Mouse (Mus musculus) heart, embryonic 16.5 days (tissue): ENCODE results near the gene Zkscan5. TPM values are rescaled to one million over a fixed set of nuclear protein-coding genes. Genes with fewer than 3 reads are reported as not detected.
"Not testable (repeated sequence)": the region's sequence is repeated elsewhere in the genome, so short reads cannot be mapped to it uniquely, and the experiment has no call there.

Source experiments
- ATAC-seq: fragments of 200-750 bp; cut with Nextera tagmentation; replicated peaks from 2 replicates; pipeline ENCODE4 v1.8.0; 2017; ENCODE audit warnings: moderate number of reproducible peaks; ENCODE audit not compliant: insufficient read depth, low FRiP score; ENCODE audit errors: extremely low read depth
- H3K27ac ChIP-seq: fragments of 300-500 bp; sonication (generic); 2 replicates; pipeline ENCODE4 v1.5.1; 2014; ENCODE audit warnings: mild to moderate bottlenecking, low read length, control low read depth, moderate library complexity
- H3K27me3 ChIP-seq: fragments of 300-500 bp; sonication (generic); 2 replicates; pipeline ENCODE4 v1.6.1; 2014; ENCODE audit warnings: low read length, mixed read lengths; ENCODE audit not compliant: control insufficient read depth, insufficient read depth
- H3K36me3 ChIP-seq: fragments of 300-500 bp; sonication (generic); 2 replicates; pipeline ENCODE4 v1.6.1; 2014; ENCODE audit not compliant: control insufficient read depth, insufficient read depth
- H3K4me1 ChIP-seq: fragments of 300-500 bp; sonication (generic); 2 replicates; pipeline ENCODE4 v1.6.1; 2014; ENCODE audit warnings: low read length, mixed read lengths; ENCODE audit not compliant: control insufficient read depth, insufficient read depth
- H3K4me2 ChIP-seq: fragments of 300-500 bp; sonication (generic); 2 replicates; pipeline ENCODE4 v1.6.1; 2014; ENCODE audit warnings: low read depth, mild to moderate bottlenecking, control low read depth, low read length
- H3K4me3 ChIP-seq: fragments of 300-500 bp; sonication (generic); 2 replicates; pipeline ENCODE4 v1.5.1; 2014; ENCODE audit warnings: mild to moderate bottlenecking, control low read depth, low read length
- H3K9ac ChIP-seq: fragments of 300-500 bp; sonication (generic); 2 replicates; pipeline ENCODE4 v1.6.1; 2014; ENCODE audit warnings: low read length, control low read depth
- H3K9me3 ChIP-seq: fragments of 300-500 bp; sonication (generic); replicated peaks from 2 replicates; pipeline ENCODE4 v1.6.1; 2016; ENCODE audit warnings: low read length; ENCODE audit not compliant: control insufficient read depth
- WGBS: fragments of 180-500 bp; shearing (Covaris S2); extraction: QIAGEN DNeasy Blood & Tissue Kit; methylation state at CpG from one replicate; pipeline ENCODE4 v1.1.7; 2014; 5-methylcytosine and 5-hydroxymethylcytosine counted together
- polyA plus RNA-seq: library from polyadenylated mRNA; unstranded; fragments of >200 nt; fragmentation: Nextera tagmentation; extraction: Ambion mirVana; gene quantifications from 2 replicates; pipeline ENCODE4 v1.2.1, GENCODE M21; 2015

Gene Zkscan5
- polyA plus RNA-seq, 1 experiment from 2014 or later = 9.8 TPM

- Histone ChIP-seq H3K27me3 (no peaks in the 10 kb centered on the region), H3K9ac (no peak overlapping the region), H3K9me3 (no peaks in the 10 kb centered on the region; the same call in 1 of the 2 replicates), H3K27ac (no peak overlapping the region), H3K4me1 (peaks cover 14% of the 10 kb centered on the region), H3K36me3 (peaks cover 27% of the 10 kb centered on the region), H3K4me3 (no peak overlapping the region), H3K4me2 (no peak overlapping the region)
- 96% methylated on average over 6 of the region's 6 CpGs for WGBS
- no peak for ATAC-seq
These were observed 3.0 kb downstream of the Zkscan5 start for GRCm38 (mm10) chr5:145207385-145207784.

DNA sequence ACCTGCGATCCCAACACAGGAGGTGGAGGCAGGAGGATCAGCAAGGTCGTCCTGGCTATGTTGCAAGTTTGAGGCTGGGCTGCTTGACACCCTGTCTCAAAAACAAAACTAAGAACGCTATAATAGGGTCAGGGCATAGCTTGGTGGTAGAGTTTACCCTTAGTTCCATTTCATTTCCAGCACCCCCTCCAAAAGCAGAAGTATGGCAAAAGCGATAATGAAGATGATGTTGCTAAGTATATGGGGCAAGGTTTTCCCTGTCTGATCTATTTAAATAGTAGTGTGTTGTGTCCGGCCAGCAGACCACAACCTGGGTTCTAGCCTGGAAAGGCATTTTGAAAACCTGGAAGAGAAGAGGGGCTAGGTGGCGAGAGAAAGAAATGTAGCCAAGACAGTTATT lies 3.6 kb downstream of the Zkscan5 start:
- no peaks in the 10 kb centered on the region; the same call in 1 of the 2 replicates for H3K9me3 ChIP-seq
- H3K4me2 ChIP-seq = no peak overlapping the region
- H3K36me3 ChIP-seq = peaks cover 32% of the 10 kb centered on the region
- no peak overlapping the region for H3K27ac ChIP-seq
- WGBS = 87% methylated on average over 6 of the region's 6 CpGs
- no peak overlapping the region for H3K9ac ChIP-seq
- ATAC-seq = no peak
- no peaks in the 10 kb centered on the region for H3K27me3 ChIP-seq
- no peak overlapping the region for H3K4me3 ChIP-seq
- H3K4me1 ChIP-seq = peaks cover 14% of the 10 kb centered on the region

GRCm38 (mm10) chr5:145208391-145208790 lies 4.0 kb downstream of the Zkscan5 start:
- Histone ChIP-seq H3K36me3 (peaks cover 35% of the 10 kb centered on the region), H3K4me1 (peaks cover 14% of the 10 kb centered on the region)
- H3K9me3 ChIP-seq, H3K27me3 ChIP-seq, H3K4me2 ChIP-seq, ATAC-seq, H3K4me3 ChIP-seq, H3K9ac ChIP-seq, H3K27ac ChIP-seq: not testable (repeated sequence)
- WGBS = 67% methylated on average over 7 of the region's 11 CpGs

DNA sequence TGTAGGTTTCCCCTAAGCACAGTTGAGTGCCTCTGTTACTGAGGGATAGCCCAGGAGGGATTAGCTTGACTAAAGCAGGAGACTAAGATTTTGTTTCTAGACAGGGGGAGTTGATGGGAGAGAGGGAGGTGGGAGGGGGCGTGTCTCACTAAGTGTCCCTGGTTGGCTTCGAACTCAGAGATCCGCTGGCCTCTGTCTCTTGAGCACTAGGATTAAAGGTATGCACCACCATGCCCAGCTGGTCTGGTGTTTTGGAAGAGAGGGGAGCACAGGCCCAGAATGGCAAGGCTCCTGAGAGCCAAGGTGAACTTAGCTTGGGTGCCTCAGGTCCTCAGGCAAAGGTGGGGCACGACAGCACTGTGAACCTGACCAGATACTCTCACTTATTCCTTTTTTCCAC lies 7.0 kb downstream of the Zkscan5 start:
- no peak for ATAC-seq
- Histone ChIP-seq H3K4me1 (no peaks in the 10 kb centered on the region), H3K9me3 (no peaks in the 10 kb centered on the region; the same call in 1 of the 2 replicates), H3K27me3 (no peaks in the 10 kb centered on the region), H3K36me3 (peaks cover 44% of the 10 kb centered on the region), H3K4me2 (no peak overlapping the region), H3K4me3 (no peak overlapping the region), H3K27ac (no peak overlapping the region), H3K9ac (no peak overlapping the region)
- 98% methylated on average over 4 of the region's 4 CpGs for WGBS

DNA sequence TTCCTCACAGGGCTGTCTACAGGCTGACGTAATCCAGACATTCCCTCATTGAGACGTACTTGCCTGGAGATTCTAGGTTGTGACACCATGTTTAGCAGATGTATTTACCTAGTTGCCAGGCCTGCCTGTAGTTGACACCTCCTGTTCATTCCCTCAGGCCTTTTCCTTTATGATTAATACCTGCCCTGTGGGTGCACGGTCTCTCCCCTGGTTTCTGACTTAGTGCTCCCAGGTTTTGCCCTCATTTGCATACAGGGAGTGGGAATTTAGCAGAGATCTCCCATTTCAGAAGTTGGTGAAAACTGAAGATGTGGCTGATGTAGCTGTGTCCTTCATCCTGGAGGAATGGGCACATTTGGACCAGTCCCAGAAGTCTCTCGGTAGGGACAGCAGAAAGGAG lies 7.9 kb downstream of the Zkscan5 start:
- no peaks in the 10 kb centered on the region; the same call in 1 of the 2 replicates for H3K9me3 ChIP-seq
- H3K27ac ChIP-seq = no peak overlapping the region
- no peak overlapping the region for H3K9ac ChIP-seq
- H3K4me1 ChIP-seq = no peaks in the 10 kb centered on the region
- no peaks in the 10 kb centered on the region for H3K27me3 ChIP-seq
- WGBS = 85% methylated on average over 4 of the region's 4 CpGs
- H3K4me2 ChIP-seq = no peak overlapping the region
- ATAC-seq = no peak
- H3K4me3 ChIP-seq = no peak overlapping the region
- peaks cover 44% of the 10 kb centered on the region for H3K36me3 ChIP-seq

DNA sequence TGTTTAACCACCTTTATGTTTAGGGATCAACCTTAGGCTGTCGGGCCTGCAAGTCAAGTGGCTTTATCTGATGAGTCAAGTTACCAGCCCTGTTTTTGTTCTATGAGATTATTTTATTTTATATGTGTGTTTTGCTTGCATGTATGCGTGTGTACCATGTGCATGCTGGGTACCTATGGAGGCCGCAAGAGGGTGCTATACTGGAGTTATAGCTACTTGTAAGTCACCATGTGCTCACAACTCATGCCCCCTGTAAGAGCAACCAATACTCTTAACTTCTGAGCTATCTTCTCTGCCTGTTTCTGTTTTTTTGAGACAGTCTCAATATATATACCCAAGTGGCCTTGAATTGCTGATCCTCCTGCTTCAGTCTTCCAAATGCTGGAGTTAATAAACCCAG lies 9.1 kb downstream of the Zkscan5 start:
- no peak overlapping the region for H3K27ac ChIP-seq
- no peak overlapping the region for H3K9ac ChIP-seq
- H3K9me3 ChIP-seq = no peaks in the 10 kb centered on the region; the same call in 1 of the 2 replicates
- H3K4me3 ChIP-seq = no peak overlapping the region
- 88% methylated on average over 3 of the region's 3 CpGs for WGBS
- H3K27me3 ChIP-seq = no peaks in the 10 kb centered on the region
- no peaks in the 10 kb centered on the region for H3K4me1 ChIP-seq
- ATAC-seq = no peak
- no peak overlapping the region for H3K4me2 ChIP-seq
- peaks cover 49% of the 10 kb centered on the region for H3K36me3 ChIP-seq

GRCm38 (mm10) chr5:145214679-145215078 lies 10.3 kb downstream of the Zkscan5 start:
- WGBS = 70% methylated on average over 4 of the region's 4 CpGs
- Histone ChIP-seq H3K27ac (no peak overlapping the region), H3K4me2 (no peak overlapping the region), H3K9me3 (no peaks in the 10 kb centered on the region; the same call in 1 of the 2 replicates), H3K36me3 (peaks cover 48% of the 10 kb centered on the region), H3K9ac (no peak overlapping the region), H3K27me3 (no peaks in the 10 kb centered on the region), H3K4me3 (no peak overlapping the region), H3K4me1 (no peaks in the 10 kb centered on the region)
- no peak for ATAC-seq

DNA sequence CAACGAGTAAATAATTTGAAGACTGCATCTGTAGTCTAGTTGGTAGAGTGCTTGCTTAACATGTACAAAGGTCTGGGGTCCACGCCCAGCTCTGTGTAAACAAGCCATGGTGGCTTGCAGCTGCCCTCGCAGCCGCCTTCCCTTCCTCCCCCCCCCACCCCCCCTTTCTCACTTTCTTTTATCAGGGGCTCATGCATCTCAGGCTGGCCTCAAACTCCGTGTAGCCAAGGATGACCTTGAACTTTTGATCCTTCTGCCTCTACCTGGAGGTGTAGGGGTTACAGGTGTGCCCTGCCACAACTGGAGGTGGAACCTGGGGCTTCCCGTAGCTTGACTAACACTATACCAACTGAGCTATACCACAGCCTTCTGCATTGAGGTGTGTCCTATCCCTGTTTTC lies 13.4 kb downstream of the Zkscan5 start:
- Histone ChIP-seq H3K27me3 (no peaks in the 10 kb centered on the region), H3K4me2 (no peak overlapping the region), H3K27ac (no peak overlapping the region), H3K9me3 (no peaks in the 10 kb centered on the region), H3K9ac (no peak overlapping the region), H3K4me1 (no peaks in the 10 kb centered on the region), H3K36me3 (peaks cover 46% of the 10 kb centered on the region), H3K4me3 (no peak overlapping the region)
- ATAC-seq = no peak
- 81% methylated on average over 6 of the region's 6 CpGs for WGBS

- no peak for ATAC-seq
- Histone ChIP-seq H3K27me3 (no peaks in the 10 kb centered on the region), H3K4me2 (no peak overlapping the region), H3K9me3 (no peaks in the 10 kb centered on the region), H3K4me3 (no peak overlapping the region), H3K4me1 (no peaks in the 10 kb centered on the region), H3K36me3 (peaks cover 44% of the 10 kb centered on the region), H3K27ac (no peak overlapping the region), H3K9ac (no peak overlapping the region)
- WGBS = 94% methylated on average over 21 of the region's 21 CpGs
These were observed 13.8 kb downstream of the Zkscan5 start for GRCm38 (mm10) chr5:145218206-145218605.
